20 mouse cellular contexts compared by ENCODE assay signal in the genomic region with DNA sequence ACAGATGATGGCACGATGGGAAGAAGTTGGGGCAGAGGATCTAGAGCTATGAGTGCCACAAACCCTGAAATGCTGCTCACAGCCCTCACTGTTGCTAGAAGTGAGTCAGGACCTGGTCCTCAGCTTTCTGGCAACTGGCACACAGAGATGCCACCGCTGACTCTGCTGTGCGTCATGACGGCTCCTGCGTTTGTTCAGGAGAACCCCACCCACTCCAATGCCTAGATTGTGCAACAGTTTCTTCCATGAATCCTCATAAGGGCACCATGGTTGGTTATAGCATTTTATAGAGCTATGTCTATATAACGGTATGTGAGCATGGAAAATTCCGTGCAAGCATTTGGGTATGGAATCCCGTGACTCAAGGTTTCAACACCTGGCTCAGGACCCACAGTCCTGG. TPM values are rescaled to one million over a fixed set of nuclear protein-coding genes. Genes with fewer than 3 reads are reported as not detected.
DNase-seq lines count a peak whose midpoint lies in the region; TF ChIP-seq lines count a peak whose summit lies in the region.
"Had no signal": no experiment of that assay in that cellular context is flagged by ENCODE, and none has a peak within 500 bp of the region (broad histone marks: within the 10 kb centered on the region; RNA-seq: fewer than 3 reads in every experiment).

No protein-coding gene starts in this region.

- H3K27ac ChIP-seq in left cerebral cortex, adult 2 months: no peak overlapping the region

- no peak overlapping the region for H3K4me3 ChIP-seq in C2C12 (ENCODE audit: insufficient read depth, poor library complexity, severe bottlenecking)
- H3K4me3 ChIP-seq in myocyte: no peak overlapping the region
- no peak overlapping the region for H3K4me3 ChIP-seq in left cerebral cortex, adult 2 months

- intact Hi-C loops in left cerebral cortex, adult 2 months (cut with DNase I): loop anchor here (5.0 kb wide), 1 partner anchor 47 kb away; no protein-coding TSS in a partner anchor

- DNase-seq in heart, adult 11 months: peak; percentile 69
- no peak for DNase-seq in heart, adult 9 months (ENCODE audit: low spot score in 2 of 2)
- no peak for DNase-seq in left cerebral cortex, adult 2 months (ENCODE audit: extremely low spot score in 1 of 2, low spot score in 2 of 2)
- no peak for DNase-seq in lung, adult 18-20 months
- DNase-seq: adrenal gland, adult 2 months; adrenal gland, adult 8-10 months; adrenal gland, postnatal 10 days; adrenal gland, postnatal 14 days; adrenal gland, postnatal 25 days; adrenal gland, postnatal 36 days; B cell, adult 2 months; cerebellum, adult 11 months; cerebellum, adult 11-12 months; cerebellum, adult 18-20 months; cerebellum, adult 2 months had no signal

- TF ChIP-seq POLR2A in myocyte (IDR thresholded peaks at IDR 0.05; ENCODE audit: insufficient read length, low read depth): no peak

- H3K79me3 ChIP-seq in C2C12 (ENCODE audit: low read depth): no peaks in the 10 kb centered on the region

- H3K36me3 ChIP-seq in C2C12 (ENCODE audit: control insufficient read depth, insufficient read depth) (no peaks in the 10 kb centered on the region), myocyte (ENCODE audit: control insufficient read depth, insufficient read depth) (no peaks in the 10 kb centered on the region)
- H3K36me3 ChIP-seq: G1E had no signal

- no peaks in the 10 kb centered on the region for H3K27me3 ChIP-seq in C2C12 (ENCODE audit: control insufficient read depth, insufficient read depth, insufficient read length)
- no peaks in the 10 kb centered on the region for H3K27me3 ChIP-seq in myocyte (ENCODE audit: control insufficient read depth, insufficient read depth, insufficient read length)
- H3K27me3 ChIP-seq: Patski had no signal

- H3ac ChIP-seq in C2C12 (ENCODE audit: control insufficient read depth, insufficient read length, low read depth) (no peak overlapping the region), myocyte (ENCODE audit: control insufficient read depth, insufficient read length) (no peak overlapping the region)

- no peak overlapping the region for H3K4me2 ChIP-seq in myocyte (ENCODE audit: low read depth)

- H3K79me2 ChIP-seq in C2C12 (ENCODE audit: control insufficient read depth, insufficient read depth) (no peaks in the 10 kb centered on the region), myocyte (ENCODE audit: control insufficient read depth, insufficient read depth) (no peaks in the 10 kb centered on the region)

- TF ChIP-seq CTCF in C2C12 (IDR thresholded peaks at IDR 0.05; ENCODE audit: control insufficient read depth, insufficient read depth, insufficient read length): no peak
- no peak for TF ChIP-seq CTCF in left cerebral cortex, adult 2 months (IDR thresholded peaks at IDR 0.05)

TF ChIP-seq in C2C12, 6 proteins besides CTCF, POLR2A, EP300 and RAD21:
- TF ChIP-seq CEBPB (IDR thresholded peaks at IDR 0.05; ENCODE audit: low read depth) (peak; percentile 95), MYOD1 (IDR thresholded peaks at IDR 0.05; ENCODE audit: control insufficient read depth, insufficient read length, low read depth) (no peak), MAX (IDR thresholded peaks at IDR 0.05) (no peak), USF1 (IDR thresholded peaks at IDR 0.05; ENCODE audit: low read depth) (no peak)

TF ChIP-seq in myocyte, 11 proteins besides CTCF, POLR2A, EP300 and RAD21:
- TF ChIP-seq CEBPB (IDR thresholded peaks at IDR 0.05; ENCODE audit: insufficient read depth, poor library complexity, severe bottlenecking): peak; percentile 89; the same call in 1 of the 2 replicates
- TF ChIP-seq MAX (IDR thresholded peaks at IDR 0.05; ENCODE audit: low read depth): no peak

RNA-seq across cellular contexts. Expression of a gene that starts 5.3 kb away (rescaled TPM):
- polyA plus RNA-seq in C2C12 (2012; fragmentation: generic; extraction: Trizol): 11.0 TPM
- polyA plus RNA-seq in myocyte (2012; fragmentation: generic; extraction: Trizol): 19.7 TPM
- 1 to 10 TPM; 1.2 to 1.4 TPM for total RNA-seq in left cerebral cortex, adult 2 months (2021)
- total RNA-seq: G1E, MEL had no signal
- polyA plus RNA-seq: G1E had no signal
